Mouse (Mus musculus) C2C12 (cell line): ENCODE measurements around the gene Ccdc83.

ENCODE experiments used
- CEBPB ChIP-seq: IDR thresholded peaks from one replicate; pipeline ENCODE4 v1.6.1; 2011; ENCODE audit warnings: low read depth, mild to moderate bottlenecking, control low read depth, moderate library complexity
- CTCF ChIP-seq: IDR thresholded peaks from one replicate; pipeline ENCODE4 v1.5.1; 2011; ENCODE audit not compliant: control insufficient read depth, insufficient read depth, insufficient read length
- FOSL1 ChIP-seq: IDR thresholded peaks from one replicate; pipeline ENCODE4 v1.8.0; 2011; ENCODE audit warnings: mild to moderate bottlenecking, low read length; ENCODE audit not compliant: poor library complexity, insufficient read depth, severe bottlenecking
- MAX ChIP-seq: IDR thresholded peaks from one replicate; pipeline ENCODE4 v1.6.1; 2011; ENCODE audit warnings: mild to moderate bottlenecking, control low read depth
- MYOD1 ChIP-seq: IDR thresholded peaks from one replicate; pipeline ENCODE4 v1.6.1; 2011; ENCODE audit warnings: low read depth; ENCODE audit not compliant: control insufficient read depth, insufficient read length
- USF1 ChIP-seq: IDR thresholded peaks from one replicate; pipeline ENCODE4 v1.6.1; 2011; ENCODE audit warnings: low read depth, mild to moderate bottlenecking, control low read depth, moderate library complexity

DNA sequence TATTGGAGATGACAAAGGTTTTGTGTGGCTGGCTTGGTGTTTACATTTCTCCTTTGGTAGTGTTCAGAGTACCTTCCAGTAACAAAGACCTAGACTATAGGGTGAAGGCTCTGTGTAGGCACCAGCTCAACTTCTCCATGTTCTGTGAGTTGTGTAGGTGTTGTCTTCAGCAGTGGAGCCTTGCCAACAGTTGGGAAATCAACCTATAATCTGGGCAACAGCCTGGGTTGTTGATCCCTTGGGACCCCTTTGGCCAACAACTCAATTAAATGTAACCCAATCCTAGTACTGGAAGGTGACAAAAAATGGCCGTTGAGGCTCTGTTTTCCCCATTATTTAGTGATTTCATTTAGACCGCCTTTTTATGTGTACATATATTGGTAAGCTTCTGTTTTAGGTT is 55.5 kb downstream of the Ccdc83 start:
- TF ChIP-seq MAX (no peak), CTCF (no peak), USF1 (no peak), FOSL1 (no peak), MYOD1 (no peak), CEBPB (no peak)
